Mouse (Mus musculus) heart, adult 2 months (tissue): Measurements from ENCODE around the gene Paqr9. TPM values are rescaled to one million over a fixed set of nuclear protein-coding genes. Genes with fewer than 3 reads are reported as not detected.

Experiments
- DNase-seq, 2 experiments: peaks; one replicate each; pipeline ENCODE4 v3.0.0; 2021
- H3K27ac ChIP-seq: fragments of 200-600 bp; 2 replicates; pipeline ENCODE4 v1.8.1; 2022
- H3K27me3 ChIP-seq: fragments of 200-500 bp; 2 replicates; pipeline ENCODE4 v1.6.1; 2012; ENCODE audit warnings: mild to moderate bottlenecking, low read length, inconsistent platforms, mixed read lengths; ENCODE audit not compliant: control insufficient read depth, insufficient read depth
- H3K36me3 ChIP-seq: fragments of 200-500 bp; 2 replicates; pipeline ENCODE4 v1.6.1; 2012; ENCODE audit warnings: low read length, inconsistent platforms; ENCODE audit not compliant: control insufficient read depth, insufficient read depth
- H3K4me1 ChIP-seq: fragments of 200-500 bp; 2 replicates; pipeline ENCODE4 v1.6.1; 2011; ENCODE audit warnings: low read length; ENCODE audit not compliant: control insufficient read depth, insufficient read depth
- H3K4me3 ChIP-seq: fragments of 200-600 bp; 2 replicates; pipeline ENCODE4 v1.8.1; 2022
- H3K79me2 ChIP-seq: fragments of 200-500 bp; replicated peaks from 2 replicates; pipeline ENCODE4 v1.6.1; 2012; ENCODE audit warnings: mild to moderate bottlenecking, inconsistent platforms, low read length, moderate library complexity, mixed read lengths; ENCODE audit not compliant: control insufficient read depth, insufficient read depth
- H3K9ac ChIP-seq: fragments of 200-500 bp; 2 replicates; pipeline ENCODE4 v1.6.1; 2012; ENCODE audit warnings: low read depth, mild to moderate bottlenecking, control low read depth, inconsistent platforms, low read length, mixed read lengths
- CTCF ChIP-seq: fragments of 200-600 bp; IDR thresholded peaks from 2 replicates; pipeline ENCODE4 v1.8.1; 2022; ENCODE audit warnings: antibody characterized with exemption, mild to moderate bottlenecking, moderate library complexity
- EP300 ChIP-seq: fragments of 200-500 bp; IDR thresholded peaks from 2 replicates; pipeline ENCODE4 v1.6.1; 2011; ENCODE audit warnings: low read depth, low read length, control low read depth; ENCODE audit not compliant: insufficient read depth
- POLR2A ChIP-seq: fragments of 200-500 bp; IDR thresholded peaks from 2 replicates; pipeline ENCODE4 v1.6.1; 2011; ENCODE audit warnings: mild to moderate bottlenecking, low read depth, low read length, control low read depth; ENCODE audit not compliant: insufficient read depth
- WGBS: fragments of 180-500 bp; shearing (Covaris S2); methylation state at CpG from one replicate; pipeline ENCODE4 v1.1.7; 2018; 5-methylcytosine and 5-hydroxymethylcytosine counted together
- intact Hi-C: fragments of 180-260 bp; cut with DNase I; formaldehyde crosslinking; loops from one replicate; pipeline ENCODE4 v1.15.1; 2025
- polyA plus RNA-seq: library from polyadenylated mRNA; depleted of rRNA; stranded (reverse); fragments of >200 nt; gene quantifications from 2 replicates; pipeline ENCODE4 v1.2.3, GENCODE M21; 2012
- total RNA-seq, 2 experiments: library from RNA; stranded (reverse); gene quantifications; 2 replicates each; pipeline ENCODE4 v1.2.3; 2021

Gene Paqr9
- total and polyA plus RNA-seq, 3 experiments, result 21.3 to 42.5 (median 38.5) TPM

- Histone ChIP-seq H3K27me3 (no peaks in the 10 kb centered on the region), H3K79me2 (no peaks in the 10 kb centered on the region), H3K36me3 (no peaks in the 10 kb centered on the region), H3K27ac (no peak overlapping the region), H3K4me1 (no peaks in the 10 kb centered on the region), H3K4me3 (no peak overlapping the region), H3K9ac (no peak overlapping the region)
- intact Hi-C loops, result no loop called here
- TF ChIP-seq POLR2A (no peak), CTCF (no peak), EP300 (no peak)
- no peak for DNase-seq
- 71% methylated on average over 6 of the region's 6 CpGs for WGBS
Observed at GRCm38 (mm10) chr9:95525376-95525775, 34.1 kb upstream of the Paqr9 start.

- Histone ChIP-seq H3K79me2 (no peaks in the 10 kb centered on the region), H3K4me3 (no peak overlapping the region), H3K27me3 (no peaks in the 10 kb centered on the region), H3K27ac (no peak overlapping the region), H3K36me3 (no peaks in the 10 kb centered on the region), H3K4me1 (no peaks in the 10 kb centered on the region), H3K9ac (no peak overlapping the region)
- 0% methylated on average over 2 of the region's 2 CpGs for WGBS
- DNase-seq, result peak; percentile 36 to 47
- intact Hi-C loops, result no loop called here
- no peak for TF ChIP-seq EP300
- peak; percentile 69 for TF ChIP-seq CTCF
- TF ChIP-seq POLR2A, result no peak
Observed at GRCm38 (mm10) chr9:95525961-95526360, 33.5 kb upstream of the Paqr9 start.

- DNase-seq, result no peak
- no peaks in the 10 kb centered on the region for H3K27me3 ChIP-seq
- no peak overlapping the region for H3K27ac ChIP-seq
- no peaks in the 10 kb centered on the region for H3K36me3 ChIP-seq
- no peak overlapping the region for H3K9ac ChIP-seq
- TF ChIP-seq POLR2A (no peak), EP300 (no peak), CTCF (no peak)
- WGBS, result 8% methylated on average over 2 of the region's 2 CpGs
- intact Hi-C loops, result no loop called here
- no peaks in the 10 kb centered on the region for H3K4me1 ChIP-seq
- H3K4me3 ChIP-seq, result no peak overlapping the region
- no peaks in the 10 kb centered on the region for H3K79me2 ChIP-seq
Observed at GRCm38 (mm10) chr9:95527676-95528075, 31.8 kb upstream of the Paqr9 start.

- no peak for DNase-seq
- Histone ChIP-seq H3K79me2 (no peaks in the 10 kb centered on the region), H3K4me3 (no peak overlapping the region), H3K36me3 (no peaks in the 10 kb centered on the region), H3K27ac (no peak overlapping the region), H3K4me1 (no peaks in the 10 kb centered on the region), H3K27me3 (no peaks in the 10 kb centered on the region), H3K9ac (no peak overlapping the region)
- intact Hi-C loops, result loop anchor here (5.0 kb wide), 1 partner anchor 156 kb away; no protein-coding TSS in a partner anchor
- TF ChIP-seq EP300, result no peak
- no peak for TF ChIP-seq CTCF
- TF ChIP-seq POLR2A, result no peak
- 21% methylated on average over 3 of the region's 3 CpGs for WGBS
Observed at GRCm38 (mm10) chr9:95531144-95531543, 28.3 kb upstream of the Paqr9 start.

GRCm38 (mm10) chr9:95533817-95534216, 25.6 kb upstream of the Paqr9 start:
- no peak for DNase-seq
- H3K27ac ChIP-seq, result no peak overlapping the region
- H3K79me2 ChIP-seq, result no peaks in the 10 kb centered on the region
- intact Hi-C loops, result loop anchor here (2.0 to 5.0 kb wide), 2 partner anchors 153 to 319 kb away; no protein-coding TSS in a partner anchor
- WGBS, result 36% methylated on average over 6 of the region's 6 CpGs
- H3K36me3 ChIP-seq, result no peaks in the 10 kb centered on the region
- no peaks in the 10 kb centered on the region for H3K4me1 ChIP-seq
- peak; percentile 72 for TF ChIP-seq CTCF
- no peak for TF ChIP-seq EP300
- no peaks in the 10 kb centered on the region for H3K27me3 ChIP-seq
- H3K4me3 ChIP-seq, result no peak overlapping the region
- no peak overlapping the region for H3K9ac ChIP-seq

GRCm38 (mm10) chr9:95539176-95539800, 20.2 kb upstream of the Paqr9 start:
- H3K36me3 ChIP-seq, result no peaks in the 10 kb centered on the region
- no peak overlapping the region for H3K27ac ChIP-seq
- no peak for DNase-seq
- H3K27me3 ChIP-seq, result no peaks in the 10 kb centered on the region
- H3K79me2 ChIP-seq, result no peaks in the 10 kb centered on the region
- 66% methylated on average over 2 of the region's 2 CpGs for WGBS
- intact Hi-C loops, result no loop called here
- TF ChIP-seq POLR2A, result no peak
- TF ChIP-seq EP300, result no peak
- no peak for TF ChIP-seq CTCF
- no peaks in the 10 kb centered on the region for H3K4me1 ChIP-seq
- H3K4me3 ChIP-seq, result no peak overlapping the region
- no peak overlapping the region for H3K9ac ChIP-seq

GRCm38 (mm10) chr9:95540487-95540886, 19.0 kb upstream of the Paqr9 start:
- DNase-seq, result peak; percentile 45 to 51
- WGBS, result 50% methylated on average over 4 of the region's 4 CpGs
- intact Hi-C loops, result loop anchor here (5.0 kb wide), 1 partner anchor 42 kb away; no protein-coding TSS in a partner anchor

More at GRCm38 (mm10) chr9:95540487-95540886, 19.0 kb upstream of the Paqr9 start:
- H3K79me2 ChIP-seq, result no peaks in the 10 kb centered on the region
- H3K27ac ChIP-seq, result no peak overlapping the region
- no peaks in the 10 kb centered on the region for H3K27me3 ChIP-seq
- no peak for TF ChIP-seq POLR2A
- 0 out of 2 replicates have a peak, but pooled peaks have one; percentile 25 for TF ChIP-seq EP300
- TF ChIP-seq CTCF, result peak; percentile 83
- H3K4me1 ChIP-seq, result no peaks in the 10 kb centered on the region
- H3K9ac ChIP-seq, result no peak overlapping the region
- H3K4me3 ChIP-seq, result no peak overlapping the region
- no peaks in the 10 kb centered on the region for H3K36me3 ChIP-seq
